Mouse (Mus musculus) lung, postnatal 10 days (tissue): ENCODE results near the gene Tex38.

ENCODE experiments used
- DNase-seq: peaks from one replicate; pipeline ENCODE4 v3.0.0; 2021

Gene Tex38

DNA sequence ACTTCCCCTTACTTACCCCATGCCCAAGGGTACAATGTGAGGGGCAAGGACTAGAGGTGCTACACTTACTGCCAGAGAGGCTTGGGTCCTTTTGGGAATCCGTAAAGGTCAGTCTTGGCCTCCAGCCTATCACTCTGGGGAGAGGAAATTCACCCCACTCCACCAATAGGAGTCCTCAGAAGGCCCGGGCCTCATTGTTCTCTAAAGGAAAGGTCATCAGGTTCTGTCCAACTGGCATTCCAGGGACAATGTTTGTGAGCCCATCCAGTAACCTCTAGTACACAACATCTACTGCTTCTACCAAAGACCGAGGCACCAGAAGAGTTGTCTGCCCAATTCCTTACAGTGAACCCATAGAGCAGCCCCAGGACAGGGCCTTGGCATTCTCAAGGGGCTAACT lies at the start of gene Tex38:
TSS of gene Tex38 (minus strand) at position 101 of the 400 bp plus-strand sequence.
- DNase-seq, result no peak

DNA sequence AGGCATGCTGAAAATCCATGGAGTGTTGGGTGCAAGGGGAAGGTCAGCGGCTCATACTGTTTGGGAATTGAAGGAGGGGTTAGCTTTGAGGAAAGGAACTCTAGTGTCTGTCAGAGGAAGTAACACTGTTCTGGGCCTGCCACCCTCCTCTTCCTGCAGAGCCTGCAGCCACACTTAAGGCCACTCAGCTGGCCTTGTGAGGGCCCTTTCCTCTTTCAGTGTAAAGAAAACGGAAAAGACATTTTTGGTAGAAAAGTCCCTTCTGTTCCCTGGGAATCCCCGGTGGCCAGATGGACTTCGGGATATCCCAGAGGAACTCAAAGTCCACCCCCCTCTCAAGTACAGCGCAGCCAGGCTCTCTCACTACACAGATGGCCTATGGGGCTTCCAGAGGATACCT lies 49.7 kb upstream of the Tex38 start:
- DNase-seq, result peak; percentile 18

DNA sequence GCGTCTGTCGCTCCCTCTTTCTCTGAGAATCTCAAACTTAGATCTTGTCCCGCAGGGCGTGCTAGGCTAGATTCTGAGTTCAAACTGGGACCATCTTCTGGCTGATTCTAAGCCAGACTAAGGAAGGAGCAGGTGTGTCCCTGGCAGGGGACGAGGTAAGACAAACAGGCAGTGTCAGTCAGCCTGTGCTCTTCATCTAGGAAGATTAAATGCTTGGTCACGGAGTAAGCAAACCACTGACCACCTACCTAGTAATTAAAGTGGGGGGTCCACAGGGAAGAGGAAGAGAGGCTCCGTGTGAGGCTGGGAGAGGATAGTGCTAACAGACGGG lies 47.7 kb upstream of the Tex38 start:
- no peak for DNase-seq

DNA sequence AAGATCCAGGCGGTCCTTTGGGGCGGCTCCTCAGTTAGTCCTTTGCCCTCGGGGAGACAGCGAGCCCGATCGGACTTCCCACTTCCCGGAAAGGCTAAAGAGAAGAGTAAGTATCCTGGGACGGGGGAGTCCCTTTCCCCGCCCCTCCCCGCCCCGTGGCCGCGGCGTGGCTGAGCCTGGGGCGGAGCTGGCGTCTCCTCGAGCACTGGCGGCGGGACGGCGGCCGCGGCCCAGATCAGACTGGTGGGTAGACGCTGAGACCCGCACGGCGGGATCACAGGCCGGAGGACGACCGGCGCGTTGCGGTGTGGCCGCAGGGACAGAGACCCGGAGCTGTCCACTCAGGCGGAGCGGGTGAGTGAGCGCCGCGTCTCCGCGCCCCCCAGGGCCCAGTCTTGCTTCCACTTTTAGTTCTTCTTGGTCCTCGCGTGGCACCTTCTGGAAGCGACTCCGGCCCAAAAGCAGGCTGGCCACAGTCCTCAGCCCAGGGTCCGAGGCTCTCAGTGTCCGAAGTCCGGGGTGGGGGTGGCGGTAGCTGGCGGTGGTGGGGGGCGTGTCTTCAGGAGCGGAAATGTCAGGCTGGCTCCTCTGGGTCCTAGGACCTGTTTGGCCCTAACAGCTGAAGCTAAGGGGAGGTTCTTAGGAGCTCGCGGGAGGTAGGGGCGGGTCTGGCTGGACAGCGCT lies 47.2 kb upstream of the Tex38 start, which contains the start of gene Mob3c:
TSS of gene Mob3c (plus strand) at position 205 of the 684 bp plus-strand sequence.
- DNase-seq, result peak; percentile 90

DNA sequence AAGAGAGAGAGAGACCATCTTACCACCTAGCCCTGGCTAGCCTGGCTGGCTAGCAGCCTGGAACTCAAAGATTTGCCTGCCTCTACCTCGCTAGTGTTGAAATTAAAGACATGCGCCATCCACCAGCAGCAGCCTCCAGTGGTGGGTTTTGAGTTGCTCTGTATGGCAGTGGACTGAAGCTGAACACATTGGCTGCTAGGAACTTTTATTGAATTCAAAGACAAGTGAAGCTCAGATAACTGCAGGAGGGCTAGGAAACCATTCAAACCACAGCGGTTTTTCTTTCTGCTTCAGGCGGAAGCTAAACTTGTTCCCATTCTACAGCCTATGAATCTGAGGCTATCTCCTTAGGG lies 46.7 kb upstream of the Tex38 start:
- DNase-seq, result no peak

DNA sequence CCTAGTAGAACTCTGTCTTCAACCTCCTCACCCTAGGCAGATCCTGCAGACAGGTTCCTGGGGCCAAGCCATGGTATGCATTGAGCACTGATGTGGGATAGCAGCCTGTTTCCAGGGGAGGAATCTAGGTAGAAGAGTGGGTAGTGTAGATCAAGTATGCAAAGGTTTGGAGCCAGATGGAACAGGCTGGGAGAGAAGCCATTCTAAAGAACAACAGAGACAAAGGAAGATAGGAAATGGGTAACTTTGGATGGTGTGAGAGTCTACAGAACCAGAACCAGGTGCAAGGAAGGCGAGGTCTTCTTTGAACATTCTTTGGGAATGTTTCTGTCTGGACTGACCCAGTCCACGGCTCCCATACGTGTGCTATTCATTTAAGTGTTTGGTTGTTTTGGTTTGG lies 46.2 kb upstream of the Tex38 start:
- no peak for DNase-seq

DNA sequence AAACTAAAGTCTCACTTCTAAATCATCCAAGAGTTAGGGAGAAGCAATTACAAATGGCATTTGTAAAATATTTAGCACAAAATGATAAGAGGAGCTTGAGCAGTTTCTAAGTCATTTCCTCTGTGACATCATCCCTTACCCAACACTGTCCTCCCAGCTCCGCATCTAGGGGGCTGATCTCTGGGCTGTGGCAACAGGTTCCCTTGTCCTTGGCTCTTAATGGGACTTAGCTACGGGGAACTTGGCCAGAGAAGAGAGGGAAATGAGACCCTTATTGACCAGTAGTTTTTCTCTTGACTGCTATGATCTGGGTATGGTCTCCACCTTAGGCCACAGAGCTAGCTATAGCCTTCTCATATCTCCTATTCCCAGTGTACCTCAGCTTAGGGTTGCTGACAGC lies 44.5 kb upstream of the Tex38 start:
- no peak for DNase-seq

DNA sequence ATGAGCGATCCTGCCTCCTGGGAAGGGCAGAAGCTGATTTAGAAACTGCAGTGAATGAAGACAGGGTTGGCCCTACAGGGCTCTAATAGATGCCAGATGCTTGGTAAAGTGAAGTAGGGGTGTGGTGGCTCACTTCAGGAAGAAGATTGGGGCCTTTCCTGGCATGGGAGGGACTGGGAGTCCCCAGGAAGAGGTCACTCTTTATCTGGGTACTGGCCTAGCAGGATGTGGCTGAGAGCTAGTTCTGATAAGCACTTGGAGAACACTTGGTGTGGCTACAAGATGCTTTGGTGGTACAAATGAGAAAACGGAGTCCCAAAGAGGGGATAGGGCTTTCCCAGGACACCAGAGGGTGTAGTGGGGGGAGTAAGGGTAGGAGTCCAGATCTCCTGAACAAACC lies 43.4 kb upstream of the Tex38 start:
- DNase-seq, result no peak

DNA sequence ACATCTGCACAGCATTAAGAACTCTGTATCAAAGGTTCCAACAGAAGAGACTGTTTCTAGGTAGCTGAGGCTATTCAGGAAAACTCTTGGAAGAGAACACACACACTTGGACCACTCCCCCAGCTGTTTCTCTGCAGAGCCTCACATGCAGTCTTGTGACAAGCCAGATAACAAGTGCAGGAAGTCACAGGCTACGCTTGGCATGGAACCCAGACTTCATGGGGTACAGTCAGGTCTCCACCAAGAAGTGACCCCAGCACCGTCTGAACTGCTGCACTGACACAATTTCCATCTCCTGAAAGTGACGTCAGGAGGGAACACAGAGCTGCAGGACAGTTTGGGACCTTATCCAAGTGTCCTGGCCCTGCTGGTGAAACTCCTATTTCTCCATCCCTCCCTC lies 41.1 kb upstream of the Tex38 start:
- DNase-seq, result peak; percentile 38

DNA sequence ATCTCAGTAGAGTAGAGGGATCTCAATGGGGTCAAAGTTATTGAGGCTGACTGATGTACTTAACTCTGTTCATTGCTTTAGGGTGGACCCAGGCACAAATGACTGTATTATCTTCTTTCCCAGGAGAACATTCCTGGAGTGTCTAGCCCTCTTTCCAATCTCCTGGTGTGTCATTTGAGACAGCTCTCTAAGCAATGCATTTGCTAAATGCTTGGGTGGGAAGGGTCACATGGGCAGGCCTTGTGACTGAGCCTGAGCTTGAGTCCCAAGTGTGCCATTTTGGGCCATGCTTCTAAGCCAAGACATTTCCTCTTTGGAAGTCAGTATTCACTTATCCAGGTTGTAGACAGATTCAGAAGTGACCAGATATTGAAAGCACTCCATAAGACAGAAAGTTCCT lies 40.6 kb upstream of the Tex38 start:
- no peak for DNase-seq

DNA sequence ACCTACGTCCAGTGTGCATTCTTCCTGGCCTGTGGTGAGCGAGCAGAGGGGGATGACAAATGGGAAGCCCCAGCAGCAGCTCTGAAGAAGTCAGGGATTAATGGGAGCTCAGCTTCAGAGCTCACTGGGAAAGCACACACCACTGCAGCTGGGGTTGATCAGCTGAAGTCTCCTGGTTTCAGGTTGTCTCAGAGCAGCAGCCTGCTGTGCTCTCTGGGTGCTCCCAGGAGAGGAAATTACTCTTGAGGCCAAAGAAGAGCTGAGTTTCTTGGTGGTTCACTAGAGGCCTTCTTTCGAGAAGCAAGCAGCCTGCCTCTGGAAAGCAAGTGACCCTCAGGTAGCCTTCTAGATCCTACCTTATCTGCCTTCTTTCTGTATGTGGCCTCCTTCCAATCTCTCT lies 40.1 kb upstream of the Tex38 start:
- no peak for DNase-seq

DNA sequence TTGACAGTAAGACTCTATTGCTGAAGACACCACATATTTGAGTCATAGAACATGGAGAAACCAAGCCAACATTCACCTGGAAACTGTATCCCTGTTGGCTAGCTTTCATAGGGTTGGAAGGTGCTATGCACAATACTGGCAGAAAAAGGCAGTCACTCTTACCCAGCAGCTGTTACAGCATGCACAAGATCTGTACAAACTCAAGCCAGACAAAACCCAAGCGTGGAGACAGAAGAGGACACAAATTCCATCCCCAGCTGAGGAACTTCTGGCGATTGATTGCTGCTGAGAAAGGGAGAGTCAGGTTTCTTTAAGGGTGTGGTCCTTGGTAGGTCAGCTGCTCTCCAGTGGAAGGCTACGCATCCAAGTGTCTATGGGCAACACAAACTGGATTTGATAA lies 39.4 kb upstream of the Tex38 start:
- no peak for DNase-seq

DNA sequence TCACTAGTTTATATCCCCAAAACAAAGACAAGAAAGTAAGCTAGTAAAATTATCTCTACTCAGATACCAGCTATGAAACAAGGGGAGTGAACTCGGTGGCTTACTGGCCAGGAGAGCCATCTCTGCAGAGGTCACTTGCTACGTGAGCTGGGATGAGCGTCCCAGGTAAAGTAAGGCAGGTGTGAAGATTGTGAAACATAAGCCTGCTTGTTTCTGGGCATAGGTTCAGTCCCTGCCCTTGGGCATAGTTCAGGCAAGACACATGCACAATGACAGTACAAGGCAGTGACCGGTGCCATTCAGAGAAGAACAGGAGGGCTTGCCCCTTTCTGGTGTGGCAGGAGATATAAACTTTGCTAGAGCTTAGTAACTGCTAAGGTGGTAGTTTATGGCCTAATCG lies 34.8 kb upstream of the Tex38 start:
- no peak for DNase-seq

DNA sequence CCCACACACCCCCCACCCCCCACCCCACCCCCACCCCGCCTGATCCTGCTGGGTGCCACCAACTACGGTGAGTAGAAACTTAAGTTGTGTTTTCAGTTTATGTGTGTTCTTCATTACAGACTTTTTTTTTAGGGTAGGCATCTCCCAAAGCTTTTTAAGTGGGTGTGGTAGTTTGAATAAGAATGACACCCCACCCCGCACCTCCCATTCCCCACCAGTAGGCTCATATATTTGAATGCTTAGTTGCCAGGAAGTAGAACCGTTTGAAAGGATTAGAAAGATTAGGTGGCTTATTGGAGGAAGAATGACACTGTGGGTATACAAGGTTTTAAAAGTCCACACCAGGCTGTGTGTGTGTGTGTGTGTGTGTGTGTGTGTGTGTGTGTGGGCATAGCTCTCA lies 31.5 kb upstream of the Tex38 start:
- DNase-seq, result no peak

DNA sequence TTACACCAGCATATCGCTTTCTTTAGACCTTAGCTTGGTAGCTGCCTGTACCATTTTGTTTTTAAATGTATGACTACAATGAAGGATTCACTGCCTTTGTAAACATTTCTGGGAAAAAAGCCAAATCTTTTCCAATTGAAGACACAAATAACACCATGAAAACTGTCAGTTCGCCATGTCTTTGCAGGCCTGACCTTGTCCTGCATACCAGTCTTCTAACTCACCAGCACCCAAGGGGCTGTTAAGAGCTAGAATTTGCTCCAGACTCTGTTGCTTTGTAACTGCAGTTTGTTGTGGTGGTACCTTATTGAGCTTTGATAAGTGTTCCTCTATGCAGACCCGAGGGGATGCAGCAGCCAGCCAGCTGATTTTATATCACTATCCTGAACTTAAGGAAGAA lies 19.2 kb upstream of the Tex38 start:
- no peak for DNase-seq

DNA sequence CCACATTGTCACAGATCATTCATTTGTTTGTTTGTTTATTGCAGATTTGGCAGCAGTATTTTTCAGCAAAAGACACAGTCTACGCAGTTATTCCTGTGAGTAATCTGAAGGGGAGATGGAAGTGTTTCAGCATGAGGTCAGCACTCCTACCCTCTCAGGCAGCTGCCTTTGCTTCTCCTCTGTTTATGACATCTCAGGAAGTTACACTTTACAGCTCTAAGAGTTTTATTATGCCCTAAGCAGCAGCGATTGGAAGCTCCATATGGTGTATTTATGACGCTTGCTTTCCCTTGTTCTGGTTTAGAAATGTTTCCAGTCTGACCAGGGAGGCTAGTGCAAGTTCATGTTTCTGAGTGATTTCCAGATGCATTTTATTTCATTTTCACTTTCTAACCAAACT lies 14.5 kb upstream of the Tex38 start:
- DNase-seq, result no peak

DNA sequence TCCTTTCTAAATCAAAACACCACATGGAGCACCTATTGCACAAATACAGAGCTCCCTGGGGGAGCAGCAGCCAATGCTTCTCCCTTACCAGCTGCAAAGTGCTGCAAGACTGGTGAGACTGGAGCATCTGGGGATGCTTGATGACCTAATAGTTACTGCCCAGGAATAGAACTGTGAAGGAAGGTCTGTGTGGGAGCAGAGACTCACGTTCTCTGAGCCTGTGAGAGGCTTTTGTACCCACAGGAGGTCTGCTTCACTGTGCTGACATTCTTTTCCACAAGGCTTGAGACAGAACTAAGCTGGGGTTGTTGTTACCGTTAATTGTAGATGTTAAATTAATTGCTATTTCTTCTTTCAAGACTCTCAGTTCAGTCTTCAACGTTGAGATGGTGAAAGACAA lies 10.0 kb upstream of the Tex38 start:
- no peak for DNase-seq

DNA sequence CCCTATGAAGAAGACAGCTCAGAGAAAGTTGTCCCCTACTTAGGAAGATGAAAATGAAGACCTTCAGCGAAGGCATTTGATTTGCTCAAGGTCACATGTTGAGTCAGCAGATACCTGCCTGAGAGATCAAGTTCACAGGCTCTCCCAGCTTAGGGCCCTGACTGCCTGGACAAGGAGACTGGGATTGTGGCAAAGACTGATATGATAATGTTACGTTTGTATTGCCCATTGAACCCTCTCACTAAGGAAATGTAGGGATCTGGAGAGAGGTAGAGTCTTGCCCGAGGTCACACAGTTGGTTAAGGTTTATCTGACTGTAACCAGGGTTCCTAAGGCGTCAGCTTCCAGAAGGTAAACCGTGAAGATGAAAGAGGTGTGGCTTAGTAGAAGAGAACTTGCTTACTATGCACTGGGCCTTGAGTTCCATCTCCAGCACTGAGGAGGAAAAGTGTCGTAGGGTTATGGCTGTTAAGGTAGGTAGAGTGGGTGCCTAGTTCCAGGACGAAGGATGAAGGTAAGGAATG lies 4.8 kb upstream of the Tex38 start:
- no peak for DNase-seq

DNA sequence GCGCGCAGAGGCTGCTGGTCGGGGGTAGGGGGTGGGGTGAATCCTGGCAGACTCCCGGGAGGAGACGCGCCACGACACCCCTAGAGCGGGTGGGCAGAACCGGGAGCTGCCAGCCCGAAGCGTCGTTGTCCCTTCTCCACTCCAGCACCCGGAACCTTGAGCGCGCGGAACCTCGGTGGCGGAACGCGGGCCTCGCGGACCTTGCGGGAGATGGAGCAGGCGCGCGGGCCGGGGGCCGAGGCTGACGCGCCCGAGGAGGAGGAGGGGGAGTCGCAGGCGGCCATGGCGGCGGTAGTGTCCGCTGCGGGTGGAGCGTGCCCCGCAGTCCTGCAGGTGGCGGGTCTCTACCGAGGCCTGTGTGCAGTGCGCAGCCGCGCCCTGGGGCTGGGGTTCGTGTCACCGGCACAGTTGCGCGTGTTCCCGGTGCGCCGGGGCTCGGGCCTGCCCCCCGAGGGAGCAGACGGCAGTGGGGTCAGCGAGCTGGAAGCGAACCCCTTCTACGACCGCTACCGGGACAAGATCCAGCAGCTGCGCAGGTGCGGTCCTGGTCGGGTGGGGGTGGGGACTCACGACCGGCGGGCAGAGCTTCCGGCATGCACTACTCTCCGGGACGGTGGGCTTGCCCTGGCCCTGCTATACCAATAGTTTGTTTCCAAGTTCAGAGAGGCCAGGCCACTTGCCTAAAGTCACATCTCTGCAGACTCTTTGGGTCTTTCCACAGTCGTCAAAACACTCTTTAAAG lies 4.1 kb upstream of the Tex38 start, which contains the start of gene Atpaf1:
TSS of gene Atpaf1 (plus strand) at position 44 of the 742 bp plus-strand sequence.
- DNase-seq, result peak; percentile 85

DNA sequence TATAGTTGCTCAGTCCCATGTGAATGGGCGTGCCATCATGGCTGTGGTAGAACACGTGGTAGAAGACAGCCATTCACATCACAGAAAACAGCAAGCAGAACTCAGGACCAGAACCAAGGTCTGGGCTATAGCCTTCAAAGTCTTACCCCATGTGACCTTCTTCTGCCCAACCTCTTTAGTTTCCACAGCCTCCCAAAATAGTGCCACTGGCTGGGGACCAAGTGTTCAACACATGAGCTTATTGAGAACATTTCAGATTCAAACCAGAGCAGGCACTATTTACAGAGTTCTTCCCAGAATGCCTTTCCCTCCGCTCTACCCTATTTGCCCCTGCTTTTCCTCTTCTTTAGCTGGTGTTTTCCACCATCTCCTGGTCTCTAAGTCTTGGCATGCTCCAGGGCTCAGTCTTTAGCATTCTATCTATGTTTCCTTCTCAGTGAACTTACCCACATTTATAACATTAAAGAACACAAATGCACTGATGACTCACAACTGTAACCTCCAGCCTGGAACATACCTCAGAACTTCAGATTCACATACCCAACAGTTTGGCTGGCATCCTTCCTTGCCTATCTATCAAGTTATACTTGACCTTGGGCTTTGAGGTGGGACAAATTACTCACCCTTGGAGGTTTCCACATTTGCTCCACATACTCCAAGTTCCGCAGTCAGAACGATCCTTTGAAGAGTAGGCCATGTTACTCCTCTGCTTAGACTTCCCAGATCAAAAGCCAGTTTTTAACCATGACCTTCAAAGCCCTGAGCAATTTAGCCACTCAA lies 1.4 kb upstream of the Tex38 start:
- no peak for DNase-seq

DNA sequence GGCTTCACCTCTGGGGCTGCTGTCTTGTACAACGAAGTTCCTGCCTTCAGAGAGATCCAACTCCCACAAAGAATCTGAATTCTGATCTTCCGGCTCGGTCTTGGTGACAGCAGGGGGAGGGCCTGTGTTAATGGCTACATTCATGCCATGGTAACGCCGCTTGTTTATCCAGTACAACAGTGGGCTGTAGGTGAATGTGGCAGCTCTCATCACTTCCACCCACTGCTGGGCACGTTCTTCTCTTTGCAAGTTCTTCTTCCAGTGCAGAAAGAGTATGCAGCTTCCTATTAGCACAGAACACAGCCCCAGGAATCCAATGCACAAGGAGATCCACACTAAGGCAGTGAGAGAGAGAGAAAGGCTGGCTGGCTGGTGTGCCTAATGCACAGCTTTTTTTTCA lies 549 bp downstream of the Tex38 start:
- DNase-seq, result no peak

DNA sequence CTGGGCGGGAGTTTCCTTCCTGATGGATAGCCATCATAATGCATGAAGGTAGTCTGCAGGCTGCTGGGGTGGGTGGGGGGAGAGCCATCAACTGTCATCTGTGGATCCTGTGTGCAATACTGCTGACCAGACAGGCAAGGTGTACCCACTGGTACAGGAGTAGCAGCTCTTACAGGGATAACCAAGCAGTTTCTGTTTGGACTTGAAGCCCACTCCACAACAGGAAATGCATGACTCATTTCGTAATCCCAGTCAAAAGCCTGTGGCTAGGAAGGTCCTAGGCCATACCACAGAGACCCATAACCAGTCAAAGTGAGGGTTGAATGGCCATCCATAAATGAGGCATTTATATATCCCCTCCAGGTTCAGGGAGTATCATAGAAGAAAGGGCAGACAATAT lies 3.2 kb downstream of the Tex38 start:
- no peak for DNase-seq

DNA sequence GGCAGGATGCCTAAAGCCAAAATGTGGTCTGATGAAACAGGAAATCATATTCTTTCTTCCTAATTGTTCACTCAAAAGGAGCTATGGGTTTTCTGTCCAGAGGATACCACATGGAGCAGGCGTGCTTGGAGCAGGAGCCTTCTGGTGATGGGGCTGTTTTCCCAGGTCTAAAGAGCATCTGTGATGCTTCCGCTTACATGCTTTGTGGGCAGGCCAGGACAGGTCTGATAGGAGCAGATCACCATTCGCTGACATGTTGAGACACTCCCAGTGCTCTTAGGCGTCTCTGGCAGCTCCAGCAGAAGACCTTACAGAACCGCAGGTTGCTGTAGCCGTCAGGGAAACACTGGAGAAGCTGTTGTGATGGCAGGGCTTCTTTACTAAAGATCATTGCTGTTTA lies 5.8 kb downstream of the Tex38 start:
- DNase-seq, result no peak
